Mouse (Mus musculus): ENCODE results near the gene Rnf141. TPM values are rescaled to one million over a fixed set of nuclear protein-coding genes. Genes with fewer than 3 reads are reported as not detected.

Gene Rnf141
- polyA plus RNA-seq, 1 experiment from 2014 or later: 30.3 TPM

GRCm38 (mm10) chr7:110865038-110865437 is 20.8 kb upstream of the Rnf141 start:
- no peak overlapping the region for H3K4me3 ChIP-seq (ENCODE audit: low read length)
- no peak overlapping the region for H3K4me2 ChIP-seq (replicated peaks; ENCODE audit: low read depth, low read length)
- no peak overlapping the region for H3K9ac ChIP-seq (replicated peaks; ENCODE audit: low read length)
- no peak overlapping the region for H3K27ac ChIP-seq (ENCODE audit: low read length)
- peak; percentile 58 for ATAC-seq (ENCODE audit: low FRiP score, low TSS enrichment)
- H3K9me3 ChIP-seq (ENCODE audit: low read length): no peaks in the 10 kb centered on the region
- H3K27me3 ChIP-seq (ENCODE audit: insufficient read depth, low read length): no peaks in the 10 kb centered on the region
- 0 out of 2 replicates have a peak, but pooled peaks cover 14% of the 10 kb centered on the region for H3K4me1 ChIP-seq (ENCODE audit: insufficient read depth, low read length)
- no peaks in the 10 kb centered on the region for H3K36me3 ChIP-seq (ENCODE audit: insufficient read depth, low read length)
- 41% methylated on average over 10 of the region's 10 CpGs for WGBS

DNA sequence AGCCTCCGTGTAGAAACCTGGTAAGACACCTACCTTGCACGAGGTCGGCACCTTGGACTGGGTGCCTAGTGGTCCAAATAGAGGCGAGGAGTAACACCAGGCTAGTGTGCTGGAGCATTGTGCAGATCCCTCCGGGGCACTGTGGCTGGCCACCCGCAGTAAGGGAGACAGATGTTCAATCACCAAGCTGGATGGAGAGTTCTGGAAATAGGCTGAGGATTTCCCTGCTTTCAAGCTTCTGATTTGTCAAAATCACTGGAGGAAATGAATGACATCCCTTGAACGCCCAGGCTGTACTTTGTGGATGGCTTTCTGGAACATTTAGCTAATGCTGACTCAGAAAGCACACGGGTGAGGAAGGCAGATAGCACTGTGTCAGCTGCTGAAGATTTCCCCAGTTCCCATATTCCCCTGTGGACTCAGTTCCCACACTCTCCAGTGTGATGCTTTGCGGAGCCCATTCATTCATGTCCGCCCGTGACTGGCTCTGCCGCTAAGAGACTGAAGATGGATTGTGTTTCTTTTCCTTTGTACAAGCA is 18.6 kb upstream of the Rnf141 start, which contains the start of gene Lyve1:
Gene Lyve1 (minus strand): TSS at position 489 of the 539 bp plus-strand sequence.
- no peak within 1 kb of the TSS for H3K27ac ChIP-seq (ENCODE audit: low read length)
- no peak for ATAC-seq (ENCODE audit: low FRiP score, low TSS enrichment)
- H3K36me3 ChIP-seq (ENCODE audit: insufficient read depth, low read length): no peaks in the 10 kb centered on the region
- H3K9me3 ChIP-seq (ENCODE audit: low read length): no peaks in the 10 kb centered on the region
- H3K27me3 ChIP-seq (ENCODE audit: insufficient read depth, low read length): no peaks in the 10 kb centered on the region
- H3K4me1 ChIP-seq (ENCODE audit: insufficient read depth, low read length): 0 out of 2 replicates have a peak, but pooled peaks cover 14% of the 10 kb centered on the region
- no peak within 1 kb of the TSS for H3K4me2 ChIP-seq (replicated peaks; ENCODE audit: low read depth, low read length)
- WGBS: 63% methylated on average over 12 of the region's 12 CpGs
- no peak within 1 kb of the TSS for H3K4me3 ChIP-seq (ENCODE audit: low read length)
- no peak within 1 kb of the TSS for H3K9ac ChIP-seq (replicated peaks; ENCODE audit: low read length)

- Histone ChIP-seq H3K9me3 (ENCODE audit: low read length) (no peaks in the 10 kb centered on the region), H3K27me3 (ENCODE audit: insufficient read depth, low read length) (no peaks in the 10 kb centered on the region), H3K4me1 (ENCODE audit: insufficient read depth, low read length) (peaks cover 16% of the 10 kb centered on the region), H3K36me3 (ENCODE audit: insufficient read depth, low read length) (no peaks in the 10 kb centered on the region), H3K9ac (replicated peaks; ENCODE audit: low read length) (no peak overlapping the region), H3K4me3 (ENCODE audit: low read length) (no peak overlapping the region), H3K4me2 (replicated peaks; ENCODE audit: low read depth, low read length) (no peak overlapping the region), H3K27ac (ENCODE audit: low read length) (peak overlapping the region; percentile 51)
- no peak for ATAC-seq (ENCODE audit: low FRiP score, low TSS enrichment)
- WGBS: 36% methylated on average over 5 of the region's 5 CpGs
Measured at GRCm38 (mm10) chr7:110860129-110860528, 15.9 kb upstream of the Rnf141 start.

- Histone ChIP-seq H3K27me3 (ENCODE audit: insufficient read depth, low read length) (no peaks in the 10 kb centered on the region), H3K4me3 (ENCODE audit: low read length) (no peak overlapping the region), H3K4me1 (ENCODE audit: insufficient read depth, low read length) (peaks cover 22% of the 10 kb centered on the region), H3K36me3 (ENCODE audit: insufficient read depth, low read length) (no peaks in the 10 kb centered on the region), H3K9me3 (ENCODE audit: low read length) (no peaks in the 10 kb centered on the region), H3K27ac (ENCODE audit: low read length) (peak overlapping the region; percentile 48; the same call in 1 of the 2 replicates), H3K9ac (replicated peaks; ENCODE audit: low read length) (no peak overlapping the region), H3K4me2 (replicated peaks; ENCODE audit: low read depth, low read length) (no peak overlapping the region)
- WGBS: 75% methylated on average over 1 of the region's 1 CpGs
- no peak for ATAC-seq (ENCODE audit: low FRiP score, low TSS enrichment)
Measured at GRCm38 (mm10) chr7:110855604-110856003, 11.3 kb upstream of the Rnf141 start.

DNA sequence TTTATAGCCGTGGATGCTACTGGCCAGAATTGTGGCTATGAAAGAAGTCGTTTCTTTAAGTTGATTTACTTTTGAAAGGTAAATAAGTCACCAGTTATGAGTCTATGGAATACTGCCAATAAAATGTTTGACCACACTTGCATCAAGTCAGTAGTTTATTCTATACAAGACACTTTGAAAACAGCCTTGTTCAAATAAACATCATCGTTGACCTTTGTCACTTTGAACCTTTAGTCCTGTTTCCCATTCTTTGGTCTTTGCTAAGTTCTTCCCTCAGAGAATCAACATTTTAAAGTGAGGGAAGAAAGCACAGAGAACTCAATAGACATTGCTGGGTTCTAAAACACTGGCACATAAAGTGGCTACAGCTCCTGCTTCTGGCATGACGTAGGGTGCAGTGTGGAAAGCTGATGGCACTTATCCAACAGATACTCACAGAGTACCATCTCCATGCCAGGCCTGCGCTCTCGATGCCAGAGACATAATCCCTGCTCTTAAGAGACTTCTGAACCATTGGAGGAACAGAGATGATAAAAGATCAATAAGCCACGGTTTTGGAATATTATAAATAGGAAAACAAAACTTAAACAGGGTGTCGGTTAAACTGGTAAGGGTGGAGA is 10.8 kb upstream of the Rnf141 start:
- peak; percentile 58 for ATAC-seq (ENCODE audit: low FRiP score, low TSS enrichment)
- no peak overlapping the region for H3K9ac ChIP-seq (replicated peaks; ENCODE audit: low read length)
- 64% methylated on average over 8 of the region's 8 CpGs for WGBS
- no peak overlapping the region for H3K4me2 ChIP-seq (replicated peaks; ENCODE audit: low read depth, low read length)
- peaks cover 18% of the 10 kb centered on the region for H3K4me1 ChIP-seq (ENCODE audit: insufficient read depth, low read length)
- no peaks in the 10 kb centered on the region for H3K27me3 ChIP-seq (ENCODE audit: insufficient read depth, low read length)
- no peaks in the 10 kb centered on the region for H3K9me3 ChIP-seq (ENCODE audit: low read length)
- no peaks in the 10 kb centered on the region for H3K36me3 ChIP-seq (ENCODE audit: insufficient read depth, low read length)
- H3K4me3 ChIP-seq (ENCODE audit: low read length): no peak overlapping the region
- peak overlapping the region; percentile 48; the same call in 1 of the 2 replicates for H3K27ac ChIP-seq (ENCODE audit: low read length)

- H3K4me3 ChIP-seq (ENCODE audit: low read length): no peak overlapping the region
- H3K9me3 ChIP-seq (ENCODE audit: low read length): no peaks in the 10 kb centered on the region
- H3K27ac ChIP-seq (ENCODE audit: low read length): no peak overlapping the region
- peaks cover 18% of the 10 kb centered on the region for H3K4me1 ChIP-seq (ENCODE audit: insufficient read depth, low read length)
- no peaks in the 10 kb centered on the region for H3K27me3 ChIP-seq (ENCODE audit: insufficient read depth, low read length)
- WGBS: 46% methylated on average over 3 of the region's 3 CpGs
- no peaks in the 10 kb centered on the region for H3K36me3 ChIP-seq (ENCODE audit: insufficient read depth, low read length)
- ATAC-seq (ENCODE audit: low FRiP score, low TSS enrichment): no peak; the same call in 1 of the 2 replicates
- H3K4me2 ChIP-seq (replicated peaks; ENCODE audit: low read depth, low read length): no peak overlapping the region
- no peak overlapping the region for H3K9ac ChIP-seq (replicated peaks; ENCODE audit: low read length)
Measured at GRCm38 (mm10) chr7:110854519-110854918, 10.3 kb upstream of the Rnf141 start.

GRCm38 (mm10) chr7:110853611-110854010 is 9.4 kb upstream of the Rnf141 start:
- H3K9me3 ChIP-seq (ENCODE audit: low read length): no peaks in the 10 kb centered on the region
- no peak overlapping the region for H3K4me2 ChIP-seq (replicated peaks; ENCODE audit: low read depth, low read length)
- no peaks in the 10 kb centered on the region for H3K36me3 ChIP-seq (ENCODE audit: insufficient read depth, low read length)
- H3K4me3 ChIP-seq (ENCODE audit: low read length): no peak overlapping the region
- H3K9ac ChIP-seq (replicated peaks; ENCODE audit: low read length): no peak overlapping the region
- WGBS: 52% methylated on average over 10 of the region's 10 CpGs
- peaks cover 18% of the 10 kb centered on the region for H3K4me1 ChIP-seq (ENCODE audit: insufficient read depth, low read length)
- ATAC-seq (ENCODE audit: low FRiP score, low TSS enrichment): no peak
- no peaks in the 10 kb centered on the region for H3K27me3 ChIP-seq (ENCODE audit: insufficient read depth, low read length)
- no peak overlapping the region for H3K27ac ChIP-seq (ENCODE audit: low read length)

DNA sequence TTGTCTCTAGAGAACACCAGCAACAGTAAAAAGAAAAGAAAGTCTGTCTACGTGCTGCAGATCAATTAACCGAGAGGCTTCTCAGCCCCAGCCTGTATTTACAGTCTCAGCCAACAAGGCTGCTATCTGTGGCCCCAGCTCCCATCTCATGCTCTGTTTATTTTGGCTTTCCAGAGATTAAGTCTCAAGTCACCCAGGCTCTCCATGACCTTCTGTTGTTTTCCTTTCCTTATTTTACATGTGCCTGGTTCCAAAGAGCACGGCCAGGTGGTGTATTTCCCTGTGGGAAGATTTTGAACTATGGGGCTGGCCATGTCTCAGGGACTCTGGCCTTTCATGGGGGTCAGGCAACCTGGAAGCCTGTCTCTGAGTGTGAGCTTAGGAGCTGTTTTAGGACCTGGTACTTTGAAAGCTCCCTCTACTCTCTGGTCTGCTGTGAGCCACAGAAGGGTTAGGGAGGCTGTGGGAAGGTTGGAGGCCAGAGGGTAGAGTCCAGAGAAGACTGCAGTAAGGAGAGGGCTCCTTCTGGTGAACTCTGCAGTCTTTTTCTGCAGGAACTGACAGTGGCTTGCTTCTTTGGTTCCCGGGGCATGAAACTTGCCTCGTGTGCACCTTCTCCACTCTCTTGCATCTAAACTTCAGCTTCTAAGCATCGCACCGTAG is 7.4 kb upstream of the Rnf141 start:
- WGBS: 51% methylated on average over 7 of the region's 7 CpGs
- Histone ChIP-seq H3K4me1 (ENCODE audit: insufficient read depth, low read length) (peaks cover 18% of the 10 kb centered on the region), H3K27me3 (ENCODE audit: insufficient read depth, low read length) (no peaks in the 10 kb centered on the region), H3K9me3 (ENCODE audit: low read length) (no peaks in the 10 kb centered on the region), H3K27ac (ENCODE audit: low read length) (peak overlapping the region; percentile 17; the same call in 1 of the 2 replicates), H3K9ac (replicated peaks; ENCODE audit: low read length) (no peak overlapping the region), H3K4me3 (ENCODE audit: low read length) (no peak overlapping the region), H3K4me2 (replicated peaks; ENCODE audit: low read depth, low read length) (no peak overlapping the region), H3K36me3 (ENCODE audit: insufficient read depth, low read length) (no peaks in the 10 kb centered on the region)
- no peak; the same call in 1 of the 2 replicates for ATAC-seq (ENCODE audit: low FRiP score, low TSS enrichment)

DNA sequence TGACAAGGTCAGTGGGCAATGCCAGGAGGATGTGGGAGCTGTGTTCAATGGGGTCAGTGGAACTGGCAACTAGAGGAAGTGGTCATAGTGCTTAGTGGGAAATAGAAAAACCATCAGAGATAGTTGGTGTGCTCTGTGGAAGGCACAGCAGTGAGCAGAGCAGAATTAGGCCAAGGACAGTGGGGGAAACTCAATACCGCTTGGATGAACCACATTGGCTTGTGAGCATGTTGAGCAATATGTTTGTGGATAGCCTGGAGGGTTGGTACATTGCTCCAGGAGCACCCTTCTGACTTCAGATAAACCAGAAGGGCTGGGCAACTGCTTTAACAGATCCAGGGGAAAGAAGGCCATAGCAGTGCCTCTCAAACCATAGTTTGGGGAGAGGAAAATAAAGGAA is 4.1 kb upstream of the Rnf141 start:
- WGBS: 100% methylated on average over 1 of the region's 1 CpGs
- Histone ChIP-seq H3K4me1 (ENCODE audit: insufficient read depth, low read length) (peaks cover 13% of the 10 kb centered on the region), H3K27me3 (ENCODE audit: insufficient read depth, low read length) (no peaks in the 10 kb centered on the region), H3K36me3 (ENCODE audit: insufficient read depth, low read length) (no peaks in the 10 kb centered on the region), H3K9ac (replicated peaks; ENCODE audit: low read length) (no peak overlapping the region), H3K9me3 (ENCODE audit: low read length) (no peaks in the 10 kb centered on the region), H3K4me3 (ENCODE audit: low read length) (no peak overlapping the region), H3K27ac (ENCODE audit: low read length) (no peak overlapping the region), H3K4me2 (replicated peaks; ENCODE audit: low read depth, low read length) (no peak overlapping the region)
- ATAC-seq (ENCODE audit: low FRiP score, low TSS enrichment): no peak

- H3K9ac ChIP-seq (replicated peaks; ENCODE audit: low read length): no peak overlapping the region
- ATAC-seq (ENCODE audit: low FRiP score, low TSS enrichment): no peak
- no peaks in the 10 kb centered on the region for H3K27me3 ChIP-seq (ENCODE audit: insufficient read depth, low read length)
- no peak overlapping the region for H3K27ac ChIP-seq (ENCODE audit: low read length)
- H3K4me2 ChIP-seq (replicated peaks; ENCODE audit: low read depth, low read length): no peak overlapping the region
- H3K9me3 ChIP-seq (ENCODE audit: low read length): no peaks in the 10 kb centered on the region
- H3K4me1 ChIP-seq (ENCODE audit: insufficient read depth, low read length): peaks cover 15% of the 10 kb centered on the region
- H3K36me3 ChIP-seq (ENCODE audit: insufficient read depth, low read length): no peaks in the 10 kb centered on the region
- 77% methylated on average over 2 of the region's 2 CpGs for WGBS
- H3K4me3 ChIP-seq (ENCODE audit: low read length): no peak overlapping the region
Measured at GRCm38 (mm10) chr7:110847321-110847720, 3.1 kb upstream of the Rnf141 start.

All from kidney, embryonic 16.5 days (tissue).